Mouse (Mus musculus) liver, embryonic 16.5 days (tissue): ENCODE data around the gene Ppp2ca. TPM values are rescaled to one million over a fixed set of nuclear protein-coding genes. Genes with fewer than 3 reads are reported as not detected.

Source experiments
- ATAC-seq: fragments of 200-750 bp; cut with Nextera tagmentation; 2 replicates; pipeline ENCODE4 v1.8.0; 2017; ENCODE audit warnings: low read depth, mild to moderate bottlenecking, moderate number of reproducible peaks, moderate library complexity
- H3K27ac ChIP-seq: fragments of 300-500 bp; sonication (generic); 2 replicates; pipeline ENCODE4 v1.5.1; 2014; ENCODE audit warnings: mild to moderate bottlenecking, low read length
- H3K27me3 ChIP-seq: fragments of 300-500 bp; sonication (generic); 2 replicates; pipeline ENCODE4 v1.6.1; 2014; ENCODE audit warnings: low read depth, low read length, mixed read lengths; ENCODE audit not compliant: control insufficient read depth, insufficient read depth
- H3K36me3 ChIP-seq: fragments of 300-500 bp; sonication (generic); 2 replicates; pipeline ENCODE4 v1.6.1; 2014; ENCODE audit warnings: mild to moderate bottlenecking; ENCODE audit not compliant: control insufficient read depth, insufficient read depth
- H3K4me1 ChIP-seq: fragments of 300-500 bp; sonication (generic); 2 replicates; pipeline ENCODE4 v1.6.1; 2014; ENCODE audit warnings: low read depth, low read length, mixed read lengths; ENCODE audit not compliant: control insufficient read depth
- H3K4me2 ChIP-seq: fragments of 300-500 bp; sonication (generic); 2 replicates; pipeline ENCODE4 v1.6.1; 2014; ENCODE audit warnings: low read depth, low read length, mixed read lengths
- H3K4me3 ChIP-seq: fragments of 300-500 bp; sonication (generic); 2 replicates; pipeline ENCODE4 v1.5.1; 2014; ENCODE audit warnings: low read depth, mild to moderate bottlenecking, low read length
- H3K9ac ChIP-seq: fragments of 300-500 bp; sonication (generic); 2 replicates; pipeline ENCODE4 v1.6.1; 2014; ENCODE audit warnings: low read depth, low read length
- H3K9me3 ChIP-seq: fragments of 300-500 bp; sonication (generic); replicated peaks from 2 replicates; pipeline ENCODE4 v1.6.1; 2016; ENCODE audit warnings: low read length; ENCODE audit not compliant: control insufficient read depth
- WGBS: fragments of 180-500 bp; shearing (Covaris S2); extraction: QIAGEN DNeasy Blood & Tissue Kit; methylation state at CpG from one replicate; pipeline ENCODE4 v1.1.7; 2014; ENCODE audit not compliant: insufficient replicate concordance; 5-methylcytosine and 5-hydroxymethylcytosine counted together
- polyA plus RNA-seq: library from polyadenylated mRNA; unstranded; fragments of >200 nt; fragmentation: Nextera tagmentation; extraction: Ambion mirVana; gene quantifications from 2 replicates; pipeline ENCODE4 v1.2.1, GENCODE M21; 2015

Gene Ppp2ca
- polyA plus RNA-seq, 1 experiment from 2014 or later: 26.5 TPM

GRCm38 (mm10) chr11:52122045-52122444, 23.6 kb downstream of the Ppp2ca start:
- 76% methylated on average over 6 of the region's 6 CpGs for WGBS

GRCm38 (mm10) chr11:52124468-52124867, 26.0 kb downstream of the Ppp2ca start:
- no peak overlapping the region for H3K4me2 ChIP-seq
- peaks cover 3% of the 10 kb centered on the region for H3K4me1 ChIP-seq
- no peaks in the 10 kb centered on the region for H3K9me3 ChIP-seq
- no peak overlapping the region for H3K9ac ChIP-seq
- H3K4me3 ChIP-seq: no peak overlapping the region
- H3K27ac ChIP-seq: no peak overlapping the region
- no peaks in the 10 kb centered on the region for H3K27me3 ChIP-seq
- 63% methylated on average over 4 of the region's 4 CpGs for WGBS
- no peak for ATAC-seq
- peaks cover 43% of the 10 kb centered on the region for H3K36me3 ChIP-seq

More at GRCm38 (mm10) chr11:52122045-52122444, 23.6 kb downstream of the Ppp2ca start:
- peaks cover 3% of the 10 kb centered on the region for H3K4me1 ChIP-seq
- ATAC-seq: no peak
- H3K9me3 ChIP-seq: no peaks in the 10 kb centered on the region
- no peaks in the 10 kb centered on the region for H3K27me3 ChIP-seq
- H3K9ac ChIP-seq: no peak overlapping the region
- H3K4me2 ChIP-seq: no peak overlapping the region
- no peak overlapping the region for H3K4me3 ChIP-seq
- H3K27ac ChIP-seq: no peak overlapping the region
- peaks cover 67% of the 10 kb centered on the region for H3K36me3 ChIP-seq

GRCm38 (mm10) chr11:52127169-52127568, 28.7 kb downstream of the Ppp2ca start:
- Histone ChIP-seq H3K36me3 (peaks cover 18% of the 10 kb centered on the region), H3K9ac (no peak overlapping the region), H3K4me2 (no peak overlapping the region), H3K4me1 (peaks cover 3% of the 10 kb centered on the region), H3K4me3 (no peak overlapping the region), H3K9me3 (no peaks in the 10 kb centered on the region), H3K27me3 (no peaks in the 10 kb centered on the region), H3K27ac (no peak overlapping the region)
- no peak for ATAC-seq
- 67% methylated on average over 3 of the region's 3 CpGs for WGBS

GRCm38 (mm10) chr11:52127760-52128159, 29.3 kb downstream of the Ppp2ca start:
- ATAC-seq: no peak
- Histone ChIP-seq H3K9ac (no peak overlapping the region), H3K4me1 (peaks cover 3% of the 10 kb centered on the region), H3K4me2 (no peak overlapping the region), H3K27ac (no peak overlapping the region), H3K4me3 (no peak overlapping the region), H3K36me3 (peaks cover 13% of the 10 kb centered on the region), H3K9me3 (no peaks in the 10 kb centered on the region), H3K27me3 (no peaks in the 10 kb centered on the region)
- 66% methylated on average over 5 of the region's 5 CpGs for WGBS

- Histone ChIP-seq H3K9me3 (no peaks in the 10 kb centered on the region), H3K27ac (no peak overlapping the region), H3K4me1 (peaks cover 3% of the 10 kb centered on the region), H3K4me3 (no peak overlapping the region), H3K36me3 (peaks cover 13% of the 10 kb centered on the region), H3K9ac (no peak overlapping the region), H3K4me2 (no peak overlapping the region), H3K27me3 (no peaks in the 10 kb centered on the region)
- ATAC-seq: no peak
- 67% methylated on average over 5 of the region's 5 CpGs for WGBS
Measured at GRCm38 (mm10) chr11:52128316-52129061, 30.0 kb downstream of the Ppp2ca start.

- 30% methylated on average over 3 of the region's 3 CpGs for WGBS
- no peak overlapping the region for H3K9ac ChIP-seq
- H3K4me3 ChIP-seq: no peak overlapping the region
- H3K27ac ChIP-seq: no peak overlapping the region
- ATAC-seq: no peak
- peaks cover 9% of the 10 kb centered on the region for H3K36me3 ChIP-seq
- H3K27me3 ChIP-seq: no peaks in the 10 kb centered on the region
- H3K4me1 ChIP-seq: peaks cover 3% of the 10 kb centered on the region
- no peaks in the 10 kb centered on the region for H3K9me3 ChIP-seq
- no peak overlapping the region for H3K4me2 ChIP-seq
Measured at GRCm38 (mm10) chr11:52129171-52129570, 30.7 kb downstream of the Ppp2ca start.

- Histone ChIP-seq H3K9me3 (no peaks in the 10 kb centered on the region), H3K4me2 (no peak overlapping the region), H3K27me3 (no peaks in the 10 kb centered on the region), H3K4me3 (no peak overlapping the region), H3K9ac (no peak overlapping the region), H3K36me3 (peaks cover 3% of the 10 kb centered on the region; the same call in 1 of the 2 replicates), H3K4me1 (no peaks in the 10 kb centered on the region; the same call in 1 of the 2 replicates), H3K27ac (no peak overlapping the region)
- no peak for ATAC-seq
- 78% methylated on average over 10 of the region's 10 CpGs for WGBS
Measured at GRCm38 (mm10) chr11:52129621-52130450, 31.4 kb downstream of the Ppp2ca start.

GRCm38 (mm10) chr11:52130451-52131068, 32.1 kb downstream of the Ppp2ca start:
- no peak overlapping the region for H3K9ac ChIP-seq
- 75% methylated on average over 7 of the region's 7 CpGs for WGBS
- no peak for ATAC-seq
- no peaks in the 10 kb centered on the region for H3K36me3 ChIP-seq
- H3K27ac ChIP-seq: no peak overlapping the region
- H3K4me3 ChIP-seq: no peak overlapping the region
- no peaks in the 10 kb centered on the region for H3K27me3 ChIP-seq
- H3K4me2 ChIP-seq: no peak overlapping the region
- no peaks in the 10 kb centered on the region; the same call in 1 of the 2 replicates for H3K4me1 ChIP-seq
- no peaks in the 10 kb centered on the region for H3K9me3 ChIP-seq
